Mouse (Mus musculus) erythroblast, embryonic 14.5 days (primary cell): ENCODE data around the gene Txnip.

Source experiments
- GATA1 ChIP-seq: IDR thresholded peaks from 2 replicates; pipeline ENCODE4 v1.6.1; 2012; ENCODE audit warnings: low read length, inconsistent platforms, mixed read lengths
- TAL1 ChIP-seq: IDR thresholded peaks from 3 replicates; pipeline ENCODE4 v1.6.1; 2012; ENCODE audit warnings: low read length, inconsistent platforms, mixed read lengths

GRCm38 (mm10) chr3:96581771-96582515, 24.2 kb downstream of the Txnip start:
- TF ChIP-seq TAL1: no peak
- TF ChIP-seq GATA1: no peak
